Mouse (Mus musculus): ENCODE measurements around the gene Dennd1b.

DNA sequence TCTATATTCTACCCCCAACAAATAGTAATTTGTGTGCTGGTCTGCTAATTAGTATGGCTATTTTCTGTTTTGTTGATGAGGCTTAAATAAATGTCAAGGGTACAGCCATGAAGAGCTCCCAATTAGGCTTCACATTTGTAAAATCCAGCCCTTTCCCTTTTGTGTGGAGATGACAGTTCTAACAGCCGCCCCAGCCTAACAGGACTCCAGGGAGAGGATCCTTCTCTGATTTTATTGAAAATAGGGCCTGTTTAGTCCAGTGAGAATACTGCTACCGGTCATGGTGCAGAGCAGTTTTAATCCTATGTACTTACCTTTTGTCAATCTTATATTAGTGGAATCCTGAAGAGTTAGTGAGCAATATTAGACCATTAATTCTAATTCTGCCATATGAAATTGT is 189.8 kb downstream of the Dennd1b start:
- TF ChIP-seq CTCF (IDR thresholded peaks at IDR 0.05; ENCODE audit: low read depth, low read length): no peak
- no peak for TF ChIP-seq POLR2A (IDR thresholded peaks at IDR 0.05; ENCODE audit: extremely low read depth, insufficient read depth, low read length)
